Mouse (Mus musculus): ENCODE measurements around the gene Itpr3.
A peak's percentile ranks its signal among the peaks of the same experiment; 100 is the strongest.

Itpr3 gene

GRCm38 (mm10) chr17:27152976-27153723 is 96.0 kb downstream of the Itpr3 start:
- DNase-seq, result no peak

GRCm38 (mm10) chr17:27153773-27154193 is 96.7 kb downstream of the Itpr3 start:
- no peak for DNase-seq

GRCm38 (mm10) chr17:27154256-27154655 is 97.2 kb downstream of the Itpr3 start:
- no peak for DNase-seq

GRCm38 (mm10) chr17:27154881-27155280 is 97.8 kb downstream of the Itpr3 start:
- no peak for DNase-seq

DNA sequence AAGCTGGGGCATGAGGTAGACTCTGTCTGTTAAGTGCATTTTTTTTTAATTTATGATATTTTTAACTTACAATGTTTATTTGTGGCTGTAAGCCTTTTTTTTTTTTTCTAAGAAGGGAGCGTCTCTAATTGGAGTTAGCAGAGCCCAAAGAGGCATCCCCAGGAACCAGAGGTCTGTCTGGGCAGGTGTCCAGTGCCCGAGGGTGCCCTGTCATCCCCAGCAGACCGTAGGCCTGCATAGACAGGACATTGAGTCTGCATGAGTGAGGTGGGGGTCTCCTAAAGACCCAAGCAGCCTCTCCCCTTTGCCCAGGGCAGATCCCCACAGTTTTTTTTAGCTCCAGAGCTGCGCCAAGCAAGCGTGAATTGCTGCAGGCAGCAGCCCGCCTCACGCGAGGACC is 98.6 kb downstream of the Itpr3 start:
- DNase-seq, result no peak

DNA sequence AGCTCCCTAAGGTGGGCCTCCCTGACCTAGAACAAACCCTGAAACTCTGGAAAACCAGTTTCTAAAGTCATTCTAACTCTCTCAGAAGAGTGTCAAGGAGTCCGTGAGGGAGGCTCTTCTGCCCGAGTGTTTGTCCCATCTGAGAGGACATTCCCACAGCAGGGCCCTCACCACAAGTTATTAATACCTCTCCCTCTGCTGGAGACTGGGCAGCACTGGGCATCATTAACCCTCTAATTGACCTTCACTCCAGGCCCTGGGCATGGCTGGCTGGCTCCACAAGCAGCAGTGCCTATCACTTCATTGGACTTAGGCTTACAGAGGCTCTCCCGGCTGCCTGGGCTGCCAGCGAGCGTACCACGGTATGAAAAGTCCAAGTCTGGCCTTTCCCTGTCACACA is 101.3 kb downstream of the Itpr3 start:
- no peak for DNase-seq

DNA sequence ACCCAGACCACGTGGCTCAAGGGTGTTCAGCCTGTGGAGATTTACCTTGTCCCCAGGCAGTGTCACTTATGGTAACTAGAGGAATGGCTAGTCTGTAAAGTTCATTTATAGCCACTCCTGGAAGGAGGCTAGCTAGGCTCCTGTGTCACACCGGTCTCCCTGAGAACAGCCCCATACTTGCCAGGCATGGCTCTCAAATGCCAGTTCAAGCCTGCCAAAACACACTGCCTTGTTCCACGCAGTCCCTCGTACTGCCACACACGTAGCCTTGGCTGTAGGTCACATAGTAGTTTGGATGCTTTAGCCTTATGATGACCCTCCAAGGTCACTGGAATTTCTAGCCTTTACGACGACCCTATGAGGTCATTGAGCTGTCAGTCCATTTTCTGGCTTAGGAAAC is 102.1 kb downstream of the Itpr3 start:
- no peak for DNase-seq

GRCm38 (mm10) chr17:27160905-27161304 is 103.8 kb downstream of the Itpr3 start:
- DNase-seq, result no peak

DNA sequence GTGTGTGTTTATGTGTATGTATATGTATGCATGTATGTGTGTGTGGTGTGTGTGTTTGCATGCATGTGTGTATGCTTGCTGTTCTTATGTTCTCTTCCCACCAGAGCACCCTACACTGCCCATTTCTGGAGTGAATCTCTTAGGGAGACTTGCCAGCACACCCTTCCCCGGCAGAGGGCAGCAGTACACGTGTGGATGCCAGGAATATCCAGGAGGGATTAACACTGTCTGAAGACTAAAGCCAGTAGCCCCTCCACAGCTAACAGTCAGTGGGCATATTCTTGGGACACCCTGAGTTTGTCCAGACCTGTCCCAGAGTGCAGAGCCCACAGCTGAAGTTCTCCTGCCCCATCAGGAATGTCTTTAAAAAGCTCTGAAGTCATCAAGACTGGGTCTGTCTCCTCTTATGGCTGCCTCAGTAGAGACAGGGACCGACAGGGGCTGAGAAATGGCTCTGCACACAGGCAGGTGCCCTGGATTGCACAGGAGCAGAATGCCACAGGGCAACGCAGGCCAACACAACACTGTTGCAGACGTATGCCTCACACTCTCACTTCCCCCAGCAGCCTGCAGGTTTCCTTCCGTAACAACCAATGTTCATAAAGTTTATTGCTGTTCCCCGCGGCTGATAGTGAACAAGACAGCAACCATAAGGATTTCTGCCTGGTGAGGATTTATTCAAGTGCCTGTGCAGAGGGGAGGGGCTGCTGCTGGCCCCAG is 108.1 kb downstream of the Itpr3 start:
- DNase-seq, result peak; percentile 69

DNA sequence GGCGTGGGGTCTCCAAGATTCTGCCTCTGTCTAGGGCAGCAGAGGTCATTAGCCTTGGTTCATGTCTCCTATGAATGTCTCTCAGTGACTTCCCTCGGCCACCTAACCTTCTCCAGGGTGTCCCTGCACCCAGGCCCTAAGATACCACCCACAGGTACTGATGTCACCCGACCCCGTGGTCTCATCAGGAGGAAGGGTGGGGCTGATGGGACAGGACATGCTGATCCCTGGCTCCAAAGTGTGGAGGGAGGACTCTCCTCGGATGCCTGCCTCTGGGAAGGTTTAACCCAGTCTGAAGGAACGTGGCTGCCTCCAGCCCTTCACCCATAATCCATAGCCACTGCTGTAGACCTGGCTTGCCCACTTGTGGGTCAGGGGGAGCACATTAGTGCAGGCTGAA is 109.8 kb downstream of the Itpr3 start:
- DNase-seq, result no peak

- no peak for DNase-seq
Measured at GRCm38 (mm10) chr17:27167545-27167944, 110.4 kb downstream of the Itpr3 start, which contains the start of gene Ip6k3. Gene Ip6k3, minus strand, starts transcription at chr17:27167795.

DNA sequence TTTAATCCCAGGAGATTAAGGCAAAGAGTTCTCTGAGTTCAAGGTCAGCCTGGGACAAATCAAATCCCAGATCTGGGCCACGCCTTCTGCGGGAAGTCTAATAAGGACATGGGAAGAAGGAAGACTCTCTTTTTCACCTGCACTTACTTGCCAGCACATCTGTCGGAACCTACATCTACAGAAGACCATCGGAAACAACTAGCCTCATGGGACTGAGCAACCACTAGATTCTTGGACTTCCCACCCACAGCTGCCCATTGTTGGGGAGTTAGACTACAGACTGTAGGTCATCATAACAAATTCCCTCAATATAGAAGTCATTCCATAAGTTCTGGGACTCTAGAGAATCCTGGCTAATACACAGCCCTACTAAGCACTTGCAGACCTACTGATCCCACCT is 111.5 kb downstream of the Itpr3 start:
- no peak for DNase-seq

DNA sequence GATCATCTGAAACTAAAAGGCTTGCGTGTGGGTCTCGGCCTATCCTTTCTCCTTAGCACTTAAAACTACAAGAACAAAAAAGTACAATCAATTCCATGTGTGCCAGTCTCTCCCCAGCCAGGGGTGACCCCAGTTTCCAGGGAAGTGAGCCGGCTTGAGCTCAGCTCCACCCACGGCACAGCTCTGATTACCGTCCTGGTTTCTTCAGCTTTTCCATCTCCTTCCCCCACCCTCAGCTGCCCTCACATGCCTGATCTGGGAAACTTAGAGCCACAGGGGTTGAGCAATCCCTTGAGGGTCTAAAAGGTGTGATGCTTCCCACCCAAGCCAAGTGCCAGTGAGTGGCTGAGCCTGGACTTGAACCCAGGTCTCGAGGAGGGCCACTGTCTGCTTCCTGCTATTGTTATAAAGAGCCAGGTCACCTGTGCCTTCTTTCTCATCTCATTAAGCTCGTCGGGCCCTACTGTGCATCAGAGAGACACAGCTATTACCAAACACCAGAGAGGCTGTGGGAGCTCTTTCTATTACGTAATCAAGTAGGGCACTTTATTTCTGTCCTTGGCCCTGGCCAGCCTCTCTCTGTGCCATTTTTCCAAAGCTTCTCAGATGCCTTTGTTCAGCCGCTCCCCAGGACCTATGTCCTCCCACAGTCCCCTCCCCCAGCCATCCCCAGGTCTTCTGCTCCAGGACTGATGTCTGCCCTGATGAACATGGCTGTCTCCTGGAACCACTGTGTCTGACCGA is 113.0 kb downstream of the Itpr3 start:
- DNase-seq, result no peak

DNA sequence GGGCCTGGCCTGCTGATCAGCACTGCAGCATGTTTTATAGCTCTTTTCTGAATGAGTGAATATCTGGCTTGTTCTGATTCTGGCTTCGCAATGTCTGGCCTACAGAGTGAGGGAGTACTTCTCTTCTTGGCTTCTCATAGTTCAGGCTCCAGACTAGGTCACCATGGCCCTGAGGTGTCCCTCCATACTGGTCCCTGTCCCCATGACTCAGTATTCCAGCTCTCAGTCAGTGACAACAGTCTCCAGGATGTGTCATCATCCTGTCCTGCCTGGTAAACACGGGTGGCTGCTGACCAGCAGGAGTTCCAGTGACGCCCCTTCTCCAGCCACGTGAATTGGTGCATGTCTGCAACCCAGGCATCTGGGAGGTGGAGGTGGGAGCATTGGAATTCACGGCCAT is 114.0 kb downstream of the Itpr3 start:
- no peak for DNase-seq
